ENCODE assay signal across 9 mouse cellular contexts in the genomic region with DNA sequence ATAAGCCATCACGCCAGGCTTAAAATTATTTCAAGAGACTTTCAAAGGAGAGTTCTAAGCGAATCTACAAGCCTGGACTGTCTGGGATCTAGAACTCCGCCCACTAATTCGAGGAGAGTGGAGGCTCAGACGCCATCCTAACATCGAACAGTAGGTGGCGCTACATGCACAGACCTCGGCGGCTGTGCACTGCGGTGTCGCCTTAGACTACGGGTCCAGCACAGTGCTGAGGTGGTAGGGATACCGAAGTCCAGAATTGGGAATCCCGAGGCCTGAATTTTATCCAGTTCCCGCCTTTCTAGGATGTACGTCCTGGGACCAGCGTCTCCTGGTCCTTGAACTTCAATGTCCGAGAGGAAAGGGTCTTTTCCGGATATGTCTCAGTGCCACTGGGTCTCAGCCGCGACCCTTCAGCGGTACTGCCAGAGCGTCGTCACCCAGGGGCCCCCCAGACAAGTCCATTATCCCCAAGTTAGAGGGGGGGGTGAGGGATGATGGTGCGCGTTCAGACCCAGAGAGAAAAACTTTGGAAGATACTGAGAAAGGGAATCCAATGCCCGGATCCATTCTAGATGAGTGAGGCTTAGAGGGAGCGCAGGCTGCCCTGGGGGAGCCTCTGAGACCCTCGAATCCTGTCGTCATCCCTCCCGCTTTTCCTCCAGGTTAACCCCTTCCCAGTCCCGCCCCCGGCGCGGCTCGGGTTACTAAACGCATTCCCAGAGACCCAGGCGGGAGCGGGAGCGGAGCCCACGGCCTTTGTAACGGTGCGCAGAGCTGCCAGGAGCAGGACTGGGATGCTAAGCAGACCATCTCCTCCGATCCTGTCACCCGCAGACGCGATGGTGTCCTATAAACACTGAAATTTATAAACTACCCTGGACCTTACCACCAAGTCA. TPM values are rescaled to one million over a fixed set of nuclear protein-coding genes. Genes with fewer than 3 reads are reported as not detected.
DNase-seq lines count a peak whose midpoint lies in the region; ATAC-seq and TF ChIP-seq lines count a peak whose summit lies in the region.
"Had no signal": no experiment of that assay in that cellular context is flagged by ENCODE, and none has a peak within 500 bp of the region (broad histone marks: within the 10 kb centered on the region; RNA-seq: fewer than 3 reads in every experiment).

No protein-coding gene starts in this region.

- peak; percentile 75 for ATAC-seq in CD4-positive, CD25-positive, alpha-beta regulatory T cell, adult 4 months
- ATAC-seq in forebrain, embryonic 12.5 days (ENCODE audit: low FRiP score), result peak; percentile 82
- peak; percentile 69 for ATAC-seq in heart, postnatal 0 days (ENCODE audit: insufficient read depth, low read depth)
- peak; percentile 49 for ATAC-seq in liver, embryonic 15.5 days (ENCODE audit: insufficient read depth)
- peak; percentile 83 for ATAC-seq in neural tube, embryonic 12.5 days (ENCODE audit: low FRiP score, low read depth)
- peak; percentile 75 for ATAC-seq in stomach, postnatal 0 days (ENCODE audit: low FRiP score, low TSS enrichment)

- H3K9me3 ChIP-seq in forebrain, embryonic 12.5 days, result no peaks in the 10 kb centered on the region
- no peaks in the 10 kb centered on the region for H3K9me3 ChIP-seq in heart, postnatal 0 days (replicated peaks; ENCODE audit: control insufficient read depth, low read length)
- no peaks in the 10 kb centered on the region for H3K9me3 ChIP-seq in liver, embryonic 15.5 days (replicated peaks)
- H3K9me3 ChIP-seq in neural tube, embryonic 12.5 days, result no peaks in the 10 kb centered on the region
- no peaks in the 10 kb centered on the region for H3K9me3 ChIP-seq in stomach, postnatal 0 days (ENCODE audit: control insufficient read depth, low read length)

- TF ChIP-seq EP300 in heart, postnatal 0 days (IDR thresholded peaks at IDR 0.05; ENCODE audit: low read depth), result no peak
- no peak for TF ChIP-seq EP300 in stomach, postnatal 0 days (optimal IDR thresholded peaks at IDR 0.05)

- peak; percentile 97 for TF ChIP-seq CTCF in heart, postnatal 0 days (IDR thresholded peaks at IDR 0.05; ENCODE audit: low read depth)
- TF ChIP-seq CTCF in stomach, postnatal 0 days (IDR thresholded peaks at IDR 0.05; ENCODE audit: low read depth), result peak; percentile 99

- peak overlapping the region; percentile 52 for H3K9ac ChIP-seq in forebrain, embryonic 12.5 days
- 0 out of 2 replicates have a peak overlapping the region, but pooled peaks have one; percentile 29 for H3K9ac ChIP-seq in heart, postnatal 0 days (replicated peaks; ENCODE audit: low read depth, low read length)
- no peak overlapping the region for H3K9ac ChIP-seq in liver, embryonic 15.5 days
- H3K9ac ChIP-seq in neural tube, embryonic 12.5 days, result peak overlapping the region; percentile 44
- H3K9ac ChIP-seq in stomach, postnatal 0 days (ENCODE audit: low read length), result peak overlapping the region; percentile 45; the same call in 1 of the 2 replicates

- H3K36me3 ChIP-seq in forebrain, embryonic 12.5 days (replicated peaks), result no peaks in the 10 kb centered on the region
- no peaks in the 10 kb centered on the region for H3K36me3 ChIP-seq in heart, postnatal 0 days (replicated peaks; ENCODE audit: control insufficient read depth, insufficient read depth, low read length)
- no peaks in the 10 kb centered on the region for H3K36me3 ChIP-seq in liver, embryonic 15.5 days (replicated peaks)
- peaks cover 2% of the 10 kb centered on the region for H3K36me3 ChIP-seq in neural tube, embryonic 12.5 days
- no peaks in the 10 kb centered on the region for H3K36me3 ChIP-seq in stomach, postnatal 0 days (ENCODE audit: control insufficient read depth, insufficient read depth, low read length)

- 0 out of 2 replicates have a peak overlapping the region, but pooled peaks have one; percentile 31 for H3K27ac ChIP-seq in forebrain, embryonic 12.5 days
- H3K27ac ChIP-seq in heart, postnatal 0 days (ENCODE audit: low read depth), result no peak overlapping the region; the same call in 1 of the 2 replicates
- no peak overlapping the region for H3K27ac ChIP-seq in liver, embryonic 15.5 days (replicated peaks)
- no peak overlapping the region for H3K27ac ChIP-seq in neural tube, embryonic 12.5 days
- H3K27ac ChIP-seq in stomach, postnatal 0 days (replicated peaks), result peak overlapping the region; percentile 49; the same call in 1 of the 2 replicates

- DNase-seq in c-Kit-positive CD71-negative TER-119-negative erythroid progenitor cells, embryonic 14.5 days (ENCODE audit: low read depth), result peak; percentile 83
- DNase-seq in heart, postnatal 0 days (ENCODE audit: low spot score), result peak; percentile 86
- DNase-seq in kidney, postnatal 36 days, result peak; percentile 90 to 95
- DNase-seq in stomach, postnatal 0 days (ENCODE audit: low spot score), result peak; percentile 90

- under 1% methylated on average over 47 of the region's 47 CpGs for WGBS in forebrain, embryonic 12.5 days
- WGBS in heart, postnatal 0 days, result under 1% methylated on average over 47 of the region's 47 CpGs
- 2% methylated on average over 47 of the region's 47 CpGs for WGBS in liver, embryonic 15.5 days (ENCODE audit: insufficient replicate concordance)
- under 1% methylated on average over 47 of the region's 47 CpGs for WGBS in neural tube, embryonic 12.5 days
- under 1% methylated on average over 46 of the region's 47 CpGs for WGBS in stomach, postnatal 0 days

- peak overlapping the region; percentile 65 for H3K4me2 ChIP-seq in forebrain, embryonic 12.5 days
- peak overlapping the region; percentile 55 for H3K4me2 ChIP-seq in heart, postnatal 0 days (ENCODE audit: low read depth, low read length)
- peak overlapping the region; percentile 29 for H3K4me2 ChIP-seq in liver, embryonic 15.5 days
- H3K4me2 ChIP-seq in neural tube, embryonic 12.5 days (replicated peaks), result peak overlapping the region; percentile 75
- peak overlapping the region; percentile 65 for H3K4me2 ChIP-seq in stomach, postnatal 0 days (replicated peaks; ENCODE audit: low read depth)

- peaks cover 69% of the 10 kb centered on the region for H3K27me3 ChIP-seq in forebrain, embryonic 12.5 days
- peaks cover 90% of the 10 kb centered on the region for H3K27me3 ChIP-seq in heart, postnatal 0 days (ENCODE audit: control insufficient read depth, insufficient read depth, low read length)
- peaks cover 98% of the 10 kb centered on the region for H3K27me3 ChIP-seq in liver, embryonic 15.5 days
- peaks cover 69% of the 10 kb centered on the region for H3K27me3 ChIP-seq in neural tube, embryonic 12.5 days (replicated peaks)
- H3K27me3 ChIP-seq in stomach, postnatal 0 days (ENCODE audit: control insufficient read depth, insufficient read depth, low read length), result no peaks in the 10 kb centered on the region

- peaks cover 53% of the 10 kb centered on the region for H3K4me1 ChIP-seq in forebrain, embryonic 12.5 days
- peaks cover under 1% of the 10 kb centered on the region; the same call in 1 of the 2 replicates for H3K4me1 ChIP-seq in heart, postnatal 0 days (ENCODE audit: control insufficient read depth, insufficient read depth)
- peaks cover 29% of the 10 kb centered on the region for H3K4me1 ChIP-seq in liver, embryonic 15.5 days (replicated peaks)
- H3K4me1 ChIP-seq in neural tube, embryonic 12.5 days, result peaks cover 50% of the 10 kb centered on the region
- peaks cover 7% of the 10 kb centered on the region; the same call in 1 of the 2 replicates for H3K4me1 ChIP-seq in stomach, postnatal 0 days (replicated peaks; ENCODE audit: control insufficient read depth, insufficient read depth)

- peak overlapping the region; percentile 43 for H3K4me3 ChIP-seq in forebrain, embryonic 12.5 days (replicated peaks)
- H3K4me3 ChIP-seq in heart, postnatal 0 days (ENCODE audit: low read depth, low read length), result peak overlapping the region; percentile 35
- no peak overlapping the region; the same call in 1 of the 2 replicates for H3K4me3 ChIP-seq in liver, embryonic 15.5 days (replicated peaks)
- H3K4me3 ChIP-seq in neural tube, embryonic 12.5 days, result peak overlapping the region; percentile 29
- peak overlapping the region; percentile 39 for H3K4me3 ChIP-seq in stomach, postnatal 0 days (ENCODE audit: low read depth, low read length)
- H3K4me3 ChIP-seq: erythroblast, embryonic 14.5 days had no signal

RNA-seq across cellular contexts. Expression of a gene that starts 1.3 kb away (rescaled TPM):
- 1 to 10 TPM in 1 of 2 experiments, under 1 TPM in 1; 0.77 to 2.0 TPM for polyA plus RNA-seq in CD4-positive, CD25-positive, alpha-beta regulatory T cell, adult 4 months (2017; shearing (Covaris generic))
- polyA plus RNA-seq in forebrain, embryonic 12.5 days (2016; fragmentation: Nextera tagmentation; extraction: Ambion mirVana), result 12.4 and 16.5 TPM in 2 replicates
- 150 TPM in 2 replicates for total RNA-seq in heart, postnatal 0 days (2014; rRNA removed; ENCODE audit: low replicate concordance)
- polyA plus RNA-seq in heart, postnatal 0 days (2015; fragmentation: Nextera tagmentation; extraction: Ambion mirVana), result 56.9 and 61.7 TPM in 2 replicates
- 4.6 and 7.8 TPM in 2 replicates for polyA plus RNA-seq in liver, embryonic 15.5 days (2015; fragmentation: Nextera tagmentation; extraction: Ambion mirVana)
- 6.1 and 9.9 TPM in 2 replicates for polyA plus RNA-seq in neural tube, embryonic 12.5 days (2016; fragmentation: Nextera tagmentation; extraction: Ambion mirVana)
- 81.0 and 94.8 TPM in 2 replicates for polyA plus RNA-seq in stomach, postnatal 0 days (2015; fragmentation: Nextera tagmentation; extraction: Ambion mirVana)

RNA-seq across cellular contexts. Expression of a gene that starts 19.6 kb away (rescaled TPM):
- polyA plus RNA-seq in CD4-positive, CD25-positive, alpha-beta regulatory T cell, adult 4 months (2017; shearing (Covaris generic)), result 10 to 100 TPM; 49.2 to 76.0 TPM
- polyA plus RNA-seq in forebrain, embryonic 12.5 days (2016; fragmentation: Nextera tagmentation; extraction: Ambion mirVana), result 77.1 and 81.2 TPM in 2 replicates
- total RNA-seq in heart, postnatal 0 days (2014; rRNA removed; ENCODE audit: low replicate concordance), result 16.7 and 21.0 TPM in 2 replicates
- 14.2 and 18.3 TPM in 2 replicates for polyA plus RNA-seq in heart, postnatal 0 days (2015; fragmentation: Nextera tagmentation; extraction: Ambion mirVana)
- 16.4 and 18.6 TPM in 2 replicates for polyA plus RNA-seq in liver, embryonic 15.5 days (2015; fragmentation: Nextera tagmentation; extraction: Ambion mirVana)
- 68.6 and 68.9 TPM in 2 replicates for polyA plus RNA-seq in neural tube, embryonic 12.5 days (2016; fragmentation: Nextera tagmentation; extraction: Ambion mirVana)
- polyA plus RNA-seq in stomach, postnatal 0 days (2015; fragmentation: Nextera tagmentation; extraction: Ambion mirVana), result 26.3 and 27.3 TPM in 2 replicates

RNA-seq across cellular contexts. Expression of a gene that starts 21.0 kb away (rescaled TPM):
- not detected for polyA plus RNA-seq in CD4-positive, CD25-positive, alpha-beta regulatory T cell, adult 4 months (2017; shearing (Covaris generic))
- polyA plus RNA-seq in forebrain, embryonic 12.5 days (2016; fragmentation: Nextera tagmentation; extraction: Ambion mirVana), result 1.5 TPM in 1 of 2 replicates, not detected in the other
- 2.0 TPM in 1 of 2 replicates, not detected in the other for total RNA-seq in heart, postnatal 0 days (2014; rRNA removed; ENCODE audit: low replicate concordance)
- polyA plus RNA-seq in heart, postnatal 0 days (2015; fragmentation: Nextera tagmentation; extraction: Ambion mirVana), result 0.46 TPM in 1 of 2 replicates, not detected in the other
- polyA plus RNA-seq in liver, embryonic 15.5 days (2015; fragmentation: Nextera tagmentation; extraction: Ambion mirVana), result 0.28 TPM in 1 of 2 replicates, not detected in the other
- 0.40 TPM in 1 of 2 replicates, not detected in the other for polyA plus RNA-seq in neural tube, embryonic 12.5 days (2016; fragmentation: Nextera tagmentation; extraction: Ambion mirVana)
- 0.28 and 0.57 TPM in 2 replicates for polyA plus RNA-seq in stomach, postnatal 0 days (2015; fragmentation: Nextera tagmentation; extraction: Ambion mirVana)
- polyA plus RNA-seq: erythroblast, embryonic 14.5 days had no signal

Comparison
In these comparisons a context has a peak if more than half of its experiments do, and no peak if none do; other contexts are left out.
1. H3K27ac ChIP-seq: peak in forebrain, embryonic 12.5 days (single experiment) and stomach, postnatal 0 days (single experiment); none in heart, postnatal 0 days (single experiment), liver, embryonic 15.5 days (single experiment) and neural tube, embryonic 12.5 days (single experiment).
2. Peak in every context shown above with its lines, with median percentiles within 50 percentile points of each other: ATAC-seq, DNase-seq and H3K4me2 ChIP-seq.